Mouse (Mus musculus): Measurements from ENCODE around the gene Ugt1a6b.

- TF ChIP-seq POLR2A (IDR thresholded peaks at IDR 0.05; ENCODE audit: insufficient read depth, low read depth, low read length) (no peak), CTCF (IDR thresholded peaks at IDR 0.05) (no peak), EP300 (IDR thresholded peaks at IDR 0.05; ENCODE audit: insufficient read depth, low read depth, low read length) (no peak)
Measured at GRCm38 (mm10) chr1:88229986-88230385, 126.9 kb downstream of the Ugt1a6b start.

All from heart, adult 2 months (tissue).